In genomic region chr10:59443212-59443611, GRCm38 (mm10) we compare ENCODE assay signal across 13 mouse cellular contexts. TPM values are rescaled to one million over a fixed set of nuclear protein-coding genes. Genes with fewer than 3 reads are reported as not detected.
DNase-seq lines count a peak whose midpoint lies in the region; ATAC-seq lines count a peak whose summit lies in the region.
"Had no signal": no experiment of that assay in that cellular context is flagged by ENCODE, and none has a peak within 500 bp of the region (broad histone marks: within the 10 kb centered on the region; RNA-seq: fewer than 3 reads in every experiment).

No protein-coding gene starts in this region.

- H3K9ac ChIP-seq in neural tube, embryonic 15.5 days (replicated peaks) = no peak overlapping the region
- no peak overlapping the region for H3K9ac ChIP-seq in liver, embryonic 13.5 days
- H3K9ac ChIP-seq: neural tube, embryonic 12.5 days had no signal

- no peak overlapping the region for H3K4me3 ChIP-seq in neural tube, embryonic 15.5 days (replicated peaks)
- H3K4me3 ChIP-seq in liver, embryonic 13.5 days (replicated peaks) = no peak overlapping the region
- no peak overlapping the region for H3K4me3 ChIP-seq in hindbrain, embryonic 10.5 days
- H3K4me3 ChIP-seq: neural tube, embryonic 12.5 days had no signal

- DNase-seq in adrenal gland, adult (ENCODE audit: inconsistent age in 2 of 2, low spot score in 1 of 2) = peak; percentile 59 to 82
- no peak for DNase-seq in adrenal gland, postnatal 4 days (ENCODE audit: low spot score in 2 of 2)
- DNase-seq in neural tube, embryonic 10.5 days (ENCODE audit: extremely low spot score, low spot score) = peak; percentile 34
- no peak for DNase-seq in liver, embryonic 13.5 days
- no peak for DNase-seq in cerebellum, postnatal 10 days
- no peak for DNase-seq in thymus, postnatal 4 days
- no peak for DNase-seq in hindbrain, embryonic 10.5 days (ENCODE audit: low spot score)
- DNase-seq: cerebellum, postnatal 25 days had no signal

- H3K27me3 ChIP-seq in neural tube, embryonic 15.5 days (replicated peaks) = no peaks in the 10 kb centered on the region
- no peaks in the 10 kb centered on the region for H3K27me3 ChIP-seq in liver, embryonic 13.5 days
- no peaks in the 10 kb centered on the region for H3K27me3 ChIP-seq in hindbrain, embryonic 10.5 days (ENCODE audit: insufficient read depth, poor library complexity, severe bottlenecking)
- H3K27me3 ChIP-seq: neural tube, embryonic 12.5 days had no signal

- H3K4me2 ChIP-seq in neural tube, embryonic 15.5 days = no peak overlapping the region
- no peak overlapping the region for H3K4me2 ChIP-seq in liver, embryonic 13.5 days
- H3K4me2 ChIP-seq: neural tube, embryonic 12.5 days had no signal

- ATAC-seq in neural tube, embryonic 15.5 days (ENCODE audit: low FRiP score) = no peak
- peak; percentile 26; the same call in 1 of the 2 replicates for ATAC-seq in liver, embryonic 13.5 days (ENCODE audit: low read depth)

- H3K27ac ChIP-seq in neural tube, embryonic 15.5 days (replicated peaks) = no peak overlapping the region
- H3K27ac ChIP-seq in liver, embryonic 13.5 days = no peak overlapping the region
- H3K27ac ChIP-seq in hindbrain, embryonic 10.5 days = no peak overlapping the region
- H3K27ac ChIP-seq: macrophage; neural tube, embryonic 12.5 days had no signal

- WGBS in neural tube, embryonic 15.5 days = 17% methylated on average over 7 of the region's 7 CpGs
- WGBS in liver, embryonic 13.5 days (ENCODE audit: insufficient replicate concordance) = 9% methylated on average over 7 of the region's 7 CpGs
- WGBS in hindbrain, embryonic 10.5 days = 42% methylated on average over 7 of the region's 7 CpGs

- H3K9me3 ChIP-seq in neural tube, embryonic 15.5 days (replicated peaks) = no peaks in the 10 kb centered on the region
- no peaks in the 10 kb centered on the region for H3K9me3 ChIP-seq in liver, embryonic 13.5 days (replicated peaks)
- H3K9me3 ChIP-seq in hindbrain, embryonic 10.5 days = no peaks in the 10 kb centered on the region
- H3K9me3 ChIP-seq: neural tube, embryonic 12.5 days had no signal

- H3K4me1 ChIP-seq in neural tube, embryonic 15.5 days = 0 out of 2 replicates have a peak, but pooled peaks cover 7% of the 10 kb centered on the region
- H3K4me1 ChIP-seq in liver, embryonic 13.5 days (replicated peaks) = peaks cover 23% of the 10 kb centered on the region
- H3K4me1 ChIP-seq in hindbrain, embryonic 10.5 days (replicated peaks) = peaks cover 26% of the 10 kb centered on the region

- H3K36me3 ChIP-seq in neural tube, embryonic 15.5 days = no peaks in the 10 kb centered on the region
- no peaks in the 10 kb centered on the region for H3K36me3 ChIP-seq in liver, embryonic 13.5 days
- H3K36me3 ChIP-seq in hindbrain, embryonic 10.5 days = no peaks in the 10 kb centered on the region
- H3K36me3 ChIP-seq: neural tube, embryonic 12.5 days had no signal

RNA-seq across cellular contexts. Expression of gene Oit3, which starts 1.6 kb away (rescaled TPM):
- 1 to 10 TPM; 3.9 to 6.1 TPM for total RNA-seq in adrenal gland, postnatal 4 days (2021)
- 0.09 and 0.47 TPM in 2 replicates for polyA plus RNA-seq in neural tube, embryonic 15.5 days (2015; fragmentation: Nextera tagmentation; extraction: Ambion mirVana)
- 22.1 and 23.5 TPM in 2 replicates for polyA plus RNA-seq in liver, embryonic 13.5 days (2015; fragmentation: Nextera tagmentation; extraction: Ambion mirVana)
- 0.76 and 1.3 TPM in 2 replicates for polyA plus RNA-seq in hindbrain, embryonic 10.5 days (2016; fragmentation: Nextera tagmentation; extraction: Ambion mirVana)
- total RNA-seq: MEL had no signal

RNA-seq across cellular contexts. Expression of gene Pla2g12b, which starts 39.8 kb away (rescaled TPM):
- 1 to 10 TPM in 1 of 2 experiments, not detected in 1; 6.6 TPM for total RNA-seq in adrenal gland, postnatal 4 days (2021)
- polyA plus RNA-seq in neural tube, embryonic 15.5 days (2015; fragmentation: Nextera tagmentation; extraction: Ambion mirVana) = 0.72 TPM in 1 of 2 replicates, not detected in the other
- polyA plus RNA-seq in liver, embryonic 13.5 days (2015; fragmentation: Nextera tagmentation; extraction: Ambion mirVana) = 45.4 and 51.5 TPM in 2 replicates
- polyA plus RNA-seq in hindbrain, embryonic 10.5 days (2016; fragmentation: Nextera tagmentation; extraction: Ambion mirVana) = not detected in 2 replicates
- total RNA-seq: layer of hippocampus, postnatal 14 days; MEL had no signal
- polyA plus RNA-seq: macrophage; neural tube, embryonic 12.5 days had no signal

RNA-seq across cellular contexts. Expression of gene Gm10273, which starts 47.8 kb away (rescaled TPM):
- 10 to 100 TPM; 74.6 to 87.8 TPM for total RNA-seq in adrenal gland, postnatal 4 days (2021)
- 7.3 and 7.7 TPM in 2 replicates for polyA plus RNA-seq in neural tube, embryonic 15.5 days (2015; fragmentation: Nextera tagmentation; extraction: Ambion mirVana)
- 4.3 and 12.1 TPM in 2 replicates for polyA plus RNA-seq in liver, embryonic 13.5 days (2015; fragmentation: Nextera tagmentation; extraction: Ambion mirVana)
- polyA plus RNA-seq in hindbrain, embryonic 10.5 days (2016; fragmentation: Nextera tagmentation; extraction: Ambion mirVana) = 2.4 and 9.9 TPM in 2 replicates

Comparison
In these comparisons a context has a peak if more than half of its experiments do, and no peak if none do; other contexts are left out.
1. DNase-seq: peak in adrenal gland, adult (2 of 2) and neural tube, embryonic 10.5 days (single experiment); none in adrenal gland, postnatal 4 days (0 of 2), liver, embryonic 13.5 days (single experiment), cerebellum, postnatal 10 days (0 of 2), thymus, postnatal 4 days (single experiment) and hindbrain, embryonic 10.5 days (single experiment).
2. RNA of gene Oit3, which starts 1.6 kb away (polyA plus RNA-seq): 22.1 to 23.5 TPM in liver, embryonic 13.5 days; 0.76 to 1.3 TPM in hindbrain, embryonic 10.5 days and 0.09 to 0.47 TPM in neural tube, embryonic 15.5 days; every median in the first group is over 10 times any median in the second.
3. RNA of gene Pla2g12b, which starts 39.8 kb away (polyA plus RNA-seq): 45.4 to 51.5 TPM in liver, embryonic 13.5 days; 0.72 TPM in neural tube, embryonic 15.5 days and not detected in hindbrain, embryonic 10.5 days; every median in the first group is over 10 times any median in the second.